Mouse (Mus musculus) cortical plate, adult 2 months (tissue): Measurements from ENCODE around the gene Arf6.
"Not testable (repeated sequence)": the region's sequence is repeated elsewhere in the genome, so short reads cannot be mapped to it uniquely, and the experiment has no call there.

Source experiments
- CTCF ChIP-seq: fragments of 200-500 bp; IDR thresholded peaks from 2 replicates; pipeline ENCODE4 v1.5.1; 2011; ENCODE audit warnings: mild to moderate bottlenecking, control low read depth, low read length; ENCODE audit not compliant: insufficient read depth; ENCODE audit errors: extremely low read depth
- POLR2A ChIP-seq: fragments of 200-500 bp; IDR thresholded peaks from 2 replicates; pipeline ENCODE4 v1.6.1; 2011; ENCODE audit warnings: mild to moderate bottlenecking, low read length, control low read depth; ENCODE audit not compliant: insufficient read depth; ENCODE audit errors: extremely low read depth

DNA sequence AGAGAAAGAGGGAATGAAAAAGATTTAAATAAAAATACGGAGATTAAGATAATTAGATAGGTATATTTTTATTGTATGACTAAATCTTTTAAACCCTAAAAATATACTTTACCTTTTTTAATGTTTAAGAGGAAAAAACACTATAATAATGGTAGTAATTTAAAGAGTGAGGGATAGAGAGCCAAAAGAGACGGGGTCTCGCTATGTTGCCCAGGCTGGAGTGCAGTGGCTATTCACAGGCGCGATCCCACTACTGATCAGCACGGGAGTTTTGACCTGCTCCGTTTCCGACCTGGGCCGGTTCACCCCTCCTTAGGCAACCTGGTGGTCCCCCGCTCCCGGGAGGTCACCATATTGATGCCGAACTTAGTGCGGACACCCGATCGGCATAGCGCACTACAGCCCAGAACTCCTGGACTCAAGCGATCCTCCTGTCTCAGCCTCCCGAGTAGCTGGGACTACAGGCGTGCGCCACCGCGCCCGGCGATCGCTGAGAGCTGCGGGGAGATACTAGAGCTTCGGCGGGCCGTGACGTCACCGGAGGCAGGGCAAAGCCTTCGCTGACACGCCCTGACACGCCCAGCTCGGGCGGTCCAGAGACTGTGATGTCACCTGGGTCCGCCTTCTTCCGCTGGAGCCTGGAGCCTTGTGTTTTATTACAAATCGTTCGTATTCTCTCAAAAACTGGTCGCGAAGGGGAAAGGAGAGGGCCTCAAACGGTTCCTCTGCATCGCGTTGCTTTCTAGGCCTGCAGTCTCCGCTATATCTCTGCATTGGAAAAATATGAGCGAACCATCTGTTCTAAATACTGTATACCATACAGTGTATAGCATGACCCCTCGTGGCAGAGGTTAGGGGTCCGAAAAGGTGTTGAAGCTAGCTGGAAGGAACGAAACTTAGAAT, 10.7 kb upstream of the Arf6 start:
- peak; percentile 90 for TF ChIP-seq POLR2A
- not testable (repeated sequence) for TF ChIP-seq CTCF
